Mouse (Mus musculus): ENCODE measurements around the gene Nudt13.

- TF ChIP-seq EP300 (IDR thresholded peaks at IDR 0.05) (peak; percentile 64), CTCF (IDR thresholded peaks at IDR 0.05) (no peak)
These were observed 3.6 kb downstream of the Nudt13 start for GRCm38 (mm10) chr14:20298131-20298530.
